In the genomic region with DNA sequence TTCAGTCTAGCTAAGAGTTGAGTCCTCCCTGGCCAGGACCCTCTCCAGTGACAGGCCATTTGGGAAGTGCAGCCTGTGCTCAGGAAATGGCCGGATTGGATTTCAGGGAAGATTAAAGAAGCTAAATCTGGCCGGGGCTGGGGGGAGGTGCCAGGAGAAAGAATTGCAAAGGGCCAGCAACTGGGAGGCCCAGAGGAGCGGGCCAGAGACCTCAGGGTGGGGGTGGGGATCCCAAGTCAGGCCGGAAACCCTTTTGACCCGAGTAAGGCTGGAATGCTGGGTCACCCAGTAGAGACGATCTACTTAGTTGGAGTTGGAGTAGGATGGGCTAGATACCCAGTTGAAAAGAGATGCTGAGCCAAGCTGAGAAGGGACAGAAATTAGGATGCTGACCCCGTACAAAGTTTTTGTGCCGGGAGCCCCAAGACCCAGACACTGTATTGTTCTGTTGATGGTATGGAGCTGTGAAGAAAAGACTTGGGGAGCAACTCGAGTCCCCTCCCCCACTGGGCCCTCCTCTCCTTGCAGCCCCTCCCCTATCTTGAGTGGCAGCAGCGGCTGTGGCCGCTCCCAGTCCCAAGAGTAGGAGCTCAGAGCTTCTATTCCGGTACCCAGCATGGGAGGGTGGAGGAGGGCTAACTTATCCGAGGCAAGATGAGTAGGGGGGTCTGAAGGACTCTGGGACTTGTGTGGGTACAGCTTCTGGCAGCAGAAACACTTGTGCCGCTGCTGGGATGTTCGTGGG, we compare ENCODE assay signal across 9 mouse cellular contexts. TPM values are rescaled to one million over a fixed set of nuclear protein-coding genes. Genes with fewer than 3 reads are reported as not detected.
DNase-seq lines count a peak whose midpoint lies in the region; ATAC-seq and TF ChIP-seq lines count a peak whose summit lies in the region.
"Had no signal": no experiment of that assay in that cellular context is flagged by ENCODE, and none has a peak within 500 bp of the region (broad histone marks: within the 10 kb centered on the region; RNA-seq: fewer than 3 reads in every experiment).

No protein-coding gene starts in this region.

- peaks cover 5% of the 10 kb centered on the region; the same call in 1 of the 2 replicates for H3K4me1 ChIP-seq in forebrain, embryonic 14.5 days (ENCODE audit: control insufficient read depth, insufficient read depth, low read length)
- H3K4me1 ChIP-seq in intestine, embryonic 15.5 days (replicated peaks), result peaks cover 33% of the 10 kb centered on the region
- peaks cover 16% of the 10 kb centered on the region for H3K4me1 ChIP-seq in lung, embryonic 16.5 days (replicated peaks; ENCODE audit: control insufficient read depth, insufficient read depth, low read length)
- no peaks in the 10 kb centered on the region for H3K4me1 ChIP-seq in thymus, adult 2 months (replicated peaks; ENCODE audit: control insufficient read depth, insufficient read depth, low read length)

- no peak overlapping the region for H3K9ac ChIP-seq in forebrain, embryonic 14.5 days (ENCODE audit: low read length)
- no peak overlapping the region for H3K9ac ChIP-seq in intestine, embryonic 15.5 days
- no peak overlapping the region; the same call in 1 of the 2 replicates for H3K9ac ChIP-seq in lung, embryonic 16.5 days (ENCODE audit: low read length)

- 0 out of 2 replicates have a peak, but pooled peaks have one; percentile 37 for ATAC-seq in forebrain, embryonic 14.5 days
- 0 out of 2 replicates have a peak, but pooled peaks have one; percentile 19 for ATAC-seq in intestine, embryonic 15.5 days
- ATAC-seq in lung, embryonic 16.5 days (ENCODE audit: low read depth), result peak; percentile 75
- ATAC-seq in monocyte, adult 5-6 weeks (replicated peaks; ENCODE audit: insufficient number of reproducible peaks, low FRiP score, low TSS enrichment, poor library complexity, severe bottlenecking), result no peak
- no peak for ATAC-seq in activated CD4-positive, CD25-positive, alpha-beta regulatory T cell, adult 4 months

- no peak overlapping the region for H3K4me2 ChIP-seq in forebrain, embryonic 14.5 days (ENCODE audit: low read length)
- no peak overlapping the region for H3K4me2 ChIP-seq in intestine, embryonic 15.5 days (replicated peaks)
- no peak overlapping the region for H3K4me2 ChIP-seq in lung, embryonic 16.5 days (ENCODE audit: low read depth, low read length)

- no peak overlapping the region for H3K27ac ChIP-seq in forebrain, embryonic 14.5 days (ENCODE audit: low read depth, low read length)
- peak overlapping the region; percentile 51 for H3K27ac ChIP-seq in intestine, embryonic 15.5 days
- peak overlapping the region; percentile 72 for H3K27ac ChIP-seq in lung, embryonic 16.5 days (ENCODE audit: low read length)
- H3K27ac ChIP-seq in thymus, adult 2 months (ENCODE audit: control insufficient read depth, insufficient read depth, low read length), result no peak overlapping the region

- no peaks in the 10 kb centered on the region for H3K9me3 ChIP-seq in forebrain, embryonic 14.5 days (replicated peaks; ENCODE audit: control insufficient read depth, low read length)
- H3K9me3 ChIP-seq in intestine, embryonic 15.5 days, result no peaks in the 10 kb centered on the region
- H3K9me3 ChIP-seq in lung, embryonic 16.5 days (ENCODE audit: control insufficient read depth, low read length), result no peaks in the 10 kb centered on the region

- no peak overlapping the region for H3K4me3 ChIP-seq in forebrain, embryonic 14.5 days (ENCODE audit: low read depth, low read length)
- H3K4me3 ChIP-seq in intestine, embryonic 15.5 days (replicated peaks), result no peak overlapping the region
- H3K4me3 ChIP-seq in lung, embryonic 16.5 days (ENCODE audit: low read length), result no peak overlapping the region
- H3K4me3 ChIP-seq in thymus, adult 2 months (ENCODE audit: control insufficient read depth, insufficient read depth, low read length), result no peak overlapping the region

- no peak for TF ChIP-seq POLR2A in thymus, adult 2 months (IDR thresholded peaks at IDR 0.05; ENCODE audit: control insufficient read depth, extremely low read depth, insufficient read depth, low read length, poor library complexity)

- H3K27me3 ChIP-seq in forebrain, embryonic 14.5 days (replicated peaks; ENCODE audit: control insufficient read depth, insufficient read depth, low read length), result no peaks in the 10 kb centered on the region
- H3K27me3 ChIP-seq in intestine, embryonic 15.5 days (replicated peaks), result no peaks in the 10 kb centered on the region
- H3K27me3 ChIP-seq in lung, embryonic 16.5 days (ENCODE audit: control insufficient read depth, insufficient read depth, low read depth, low read length), result peaks cover 2% of the 10 kb centered on the region; the same call in 1 of the 2 replicates
- H3K27me3 ChIP-seq in thymus, adult 2 months (ENCODE audit: control insufficient read depth, insufficient read depth, low read length), result no peaks in the 10 kb centered on the region

- no peaks in the 10 kb centered on the region for H3K36me3 ChIP-seq in forebrain, embryonic 14.5 days (ENCODE audit: control insufficient read depth, insufficient read depth, low read length)
- H3K36me3 ChIP-seq in intestine, embryonic 15.5 days, result no peaks in the 10 kb centered on the region
- H3K36me3 ChIP-seq in lung, embryonic 16.5 days (ENCODE audit: control insufficient read depth, insufficient read depth, low read length), result no peaks in the 10 kb centered on the region
- H3K36me3 ChIP-seq in thymus, adult 2 months (ENCODE audit: control insufficient read depth, insufficient read depth, low read length), result no peaks in the 10 kb centered on the region

- TF ChIP-seq CTCF in thymus, adult 2 months (IDR thresholded peaks at IDR 0.05; ENCODE audit: borderline replicate concordance, control insufficient read depth, extremely low read depth, insufficient read depth, low read length, poor library complexity), result no peak

- WGBS in forebrain, embryonic 14.5 days, result 8% methylated on average over 15 of the region's 15 CpGs
- 24% methylated on average over 15 of the region's 15 CpGs for WGBS in intestine, embryonic 15.5 days
- WGBS in lung, embryonic 16.5 days, result 6% methylated on average over 15 of the region's 15 CpGs
- 46% methylated on average over 15 of the region's 15 CpGs for WGBS in thymus, adult 2 months

- peak; percentile 83 for DNase-seq in embryo, embryonic 10.5 days (ENCODE audit: low spot score)
- no peak for DNase-seq in forebrain, embryonic 14.5 days (ENCODE audit: low spot score)
- no peak for DNase-seq in thymus, postnatal 36 days
- no peak for DNase-seq in thymus, adult 2 months

RNA-seq across cellular contexts. Expression of a gene that starts 15.7 kb away (rescaled TPM):
- 1.3 and 1.4 TPM in 2 replicates for polyA plus RNA-seq in forebrain, embryonic 14.5 days (2014; fragmentation: Nextera tagmentation; extraction: Ambion mirVana)
- polyA plus RNA-seq in intestine, embryonic 15.5 days (2015; fragmentation: Nextera tagmentation; extraction: Ambion mirVana), result 105 and 111 TPM in 2 replicates
- polyA plus RNA-seq in lung, embryonic 16.5 days (2015; fragmentation: Nextera tagmentation; extraction: Ambion mirVana), result 57.1 and 64.0 TPM in 2 replicates
- not detected in 3 replicates for total RNA-seq in monocyte, adult 5-6 weeks (2017)
- not detected for polyA plus RNA-seq in activated CD4-positive, CD25-positive, alpha-beta regulatory T cell, adult 4 months (2017; shearing (Covaris generic))
- 6.8 and 31.6 TPM in 2 replicates for polyA plus RNA-seq in thymus, adult 2 months (2012; rRNA removed)
- total RNA-seq: common myeloid progenitor, adult 5-6 weeks had no signal

RNA-seq across cellular contexts. Expression of a gene that starts 26.7 kb away (rescaled TPM):
- 160 and 178 TPM in 2 replicates for polyA plus RNA-seq in forebrain, embryonic 14.5 days (2014; fragmentation: Nextera tagmentation; extraction: Ambion mirVana)
- 131 and 145 TPM in 2 replicates for polyA plus RNA-seq in intestine, embryonic 15.5 days (2015; fragmentation: Nextera tagmentation; extraction: Ambion mirVana)
- polyA plus RNA-seq in lung, embryonic 16.5 days (2015; fragmentation: Nextera tagmentation; extraction: Ambion mirVana), result 118 and 122 TPM in 2 replicates
- 24.0 to 37.3 TPM (median 32.1 TPM) in 3 replicates for total RNA-seq in monocyte, adult 5-6 weeks (2017)
- 10 to 100 TPM; 57.0 to 64.9 TPM for polyA plus RNA-seq in activated CD4-positive, CD25-positive, alpha-beta regulatory T cell, adult 4 months (2017; shearing (Covaris generic))
- polyA plus RNA-seq in thymus, adult 2 months (2012; rRNA removed), result 112 and 132 TPM in 2 replicates

RNA-seq across cellular contexts. Expression of a gene that starts 30.6 kb away (rescaled TPM):
- 8.3 and 8.8 TPM in 2 replicates for polyA plus RNA-seq in forebrain, embryonic 14.5 days (2014; fragmentation: Nextera tagmentation; extraction: Ambion mirVana)
- 35.6 and 39.3 TPM in 2 replicates for polyA plus RNA-seq in intestine, embryonic 15.5 days (2015; fragmentation: Nextera tagmentation; extraction: Ambion mirVana)
- polyA plus RNA-seq in lung, embryonic 16.5 days (2015; fragmentation: Nextera tagmentation; extraction: Ambion mirVana), result 38.5 and 38.9 TPM in 2 replicates
- total RNA-seq in monocyte, adult 5-6 weeks (2017), result 0.49 TPM in 1 of 3 replicates, not detected in the others
- not detected for polyA plus RNA-seq in activated CD4-positive, CD25-positive, alpha-beta regulatory T cell, adult 4 months (2017; shearing (Covaris generic))
- 11.0 and 12.1 TPM in 2 replicates for polyA plus RNA-seq in thymus, adult 2 months (2012; rRNA removed)
- total RNA-seq: common myeloid progenitor, adult 5-6 weeks had no signal

Comparison
In these comparisons a context has a peak if more than half of its experiments do, and no peak if none do; other contexts are left out.
1. ATAC-seq: peak in forebrain, embryonic 14.5 days (single experiment), intestine, embryonic 15.5 days (single experiment) and lung, embryonic 16.5 days (single experiment); none in monocyte, adult 5-6 weeks (single experiment) and activated CD4-positive, CD25-positive, alpha-beta regulatory T cell, adult 4 months (single experiment).
2. H3K27ac ChIP-seq: peak in intestine, embryonic 15.5 days (single experiment) and lung, embryonic 16.5 days (single experiment); none in forebrain, embryonic 14.5 days (single experiment) and thymus, adult 2 months (single experiment).